Mouse (Mus musculus): Measurements from ENCODE around the gene Gipc3.

Gipc3 gene

GRCm38 (mm10) chr10:81367207-81367495, 24.1 kb upstream of the Gipc3 start:
- DNase-seq (ENCODE audit: low read depth), result no peak

GRCm38 (mm10) chr10:81366477-81367206, 23.6 kb upstream of the Gipc3 start:
- no peak for DNase-seq (ENCODE audit: low read depth)

DNA sequence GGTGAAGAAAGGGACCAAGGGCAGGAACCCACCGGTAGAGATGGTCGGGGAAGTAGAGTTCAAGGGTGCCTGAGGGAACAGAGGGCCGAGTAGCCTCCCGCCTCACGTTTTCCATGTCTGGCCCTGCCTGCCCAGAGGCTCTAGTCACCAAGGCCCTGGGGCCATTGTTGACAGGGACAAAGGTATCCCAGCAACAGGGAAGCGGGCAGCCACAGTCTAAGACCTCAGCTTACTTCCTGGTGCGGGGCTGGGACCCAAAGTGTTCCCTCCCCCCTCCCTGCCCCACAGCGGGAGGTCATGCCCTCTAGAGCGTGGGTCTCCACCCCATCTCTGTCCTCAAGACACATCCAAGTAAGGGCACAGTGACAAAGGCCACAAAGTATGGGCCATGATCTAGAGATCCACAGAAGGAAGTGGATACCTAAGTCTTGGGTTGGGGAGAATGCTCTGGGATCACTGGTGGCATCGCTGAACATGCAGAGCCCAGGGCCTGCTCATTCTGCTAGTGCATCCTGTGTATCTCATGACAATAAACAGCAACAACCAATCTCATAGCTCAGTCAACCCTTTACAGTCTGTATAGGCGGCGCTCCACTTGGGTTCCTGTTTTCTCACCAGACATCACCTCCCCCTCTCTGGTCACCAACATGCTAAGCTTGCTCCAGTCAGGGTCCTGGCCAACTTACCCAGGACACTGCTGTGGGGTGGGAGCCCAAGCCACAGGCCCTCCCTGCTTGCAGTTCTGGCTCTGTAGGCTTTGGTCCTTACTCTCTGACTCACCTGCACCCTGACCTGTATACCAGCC, 22.8 kb upstream of the Gipc3 start, which contains the start of gene 4930404N11Rik:
TSS of gene 4930404N11Rik (minus strand) at position 145 of the 805 bp plus-strand sequence.
- no peak for DNase-seq (ENCODE audit: low read depth)

- no peak for DNase-seq (ENCODE audit: low read depth)
Observed at GRCm38 (mm10) chr10:81365073-81365472, 22.0 kb upstream of the Gipc3 start.

- no peak for DNase-seq (ENCODE audit: low read depth)
Observed at GRCm38 (mm10) chr10:81364666-81365065, 21.6 kb upstream of the Gipc3 start.

DNA sequence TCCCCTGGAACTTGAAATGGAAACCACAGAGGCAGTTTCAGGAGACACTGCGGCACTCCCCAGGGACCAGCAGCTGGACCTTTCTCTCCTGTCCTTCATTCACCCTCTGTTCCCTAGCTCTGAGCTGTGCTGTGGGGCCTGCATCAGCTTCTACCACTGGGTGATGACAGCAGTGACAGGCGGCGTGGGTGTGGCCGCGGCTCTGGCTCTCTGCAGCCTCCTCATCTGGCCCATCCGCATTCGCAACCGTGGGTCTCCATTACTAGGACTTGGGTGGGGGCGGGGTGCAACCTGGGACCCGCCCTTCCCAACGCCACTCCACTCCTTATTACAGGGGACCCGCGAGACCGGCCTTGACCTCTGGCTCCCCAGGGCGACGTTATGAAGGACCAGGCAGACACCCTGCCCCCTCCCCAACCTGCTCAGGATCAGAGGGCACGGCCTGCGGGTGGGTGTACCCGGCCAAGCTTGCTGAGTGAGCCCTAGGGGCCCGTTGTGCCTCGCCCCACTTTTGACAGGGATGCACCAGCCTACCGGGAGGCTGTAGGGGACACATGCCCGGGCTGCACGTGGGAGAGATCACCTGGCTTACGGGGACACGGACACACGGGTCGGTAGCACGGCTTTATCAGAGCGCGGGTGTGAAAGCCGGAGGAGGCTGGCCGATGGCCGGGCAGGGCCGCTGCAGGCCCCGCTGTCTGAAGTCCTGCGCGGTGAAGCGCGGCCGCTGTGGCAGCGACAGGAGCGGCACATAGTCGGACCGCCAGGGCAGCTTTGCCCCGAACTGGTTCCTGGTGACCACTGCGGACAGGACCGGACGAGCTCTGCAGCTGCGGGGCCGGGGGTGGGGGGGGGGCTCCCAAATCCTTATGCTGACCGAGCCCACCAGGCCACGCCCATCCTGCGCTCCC, 20.6 kb upstream of the Gipc3 start:
- DNase-seq (ENCODE audit: low read depth), result no peak

DNA sequence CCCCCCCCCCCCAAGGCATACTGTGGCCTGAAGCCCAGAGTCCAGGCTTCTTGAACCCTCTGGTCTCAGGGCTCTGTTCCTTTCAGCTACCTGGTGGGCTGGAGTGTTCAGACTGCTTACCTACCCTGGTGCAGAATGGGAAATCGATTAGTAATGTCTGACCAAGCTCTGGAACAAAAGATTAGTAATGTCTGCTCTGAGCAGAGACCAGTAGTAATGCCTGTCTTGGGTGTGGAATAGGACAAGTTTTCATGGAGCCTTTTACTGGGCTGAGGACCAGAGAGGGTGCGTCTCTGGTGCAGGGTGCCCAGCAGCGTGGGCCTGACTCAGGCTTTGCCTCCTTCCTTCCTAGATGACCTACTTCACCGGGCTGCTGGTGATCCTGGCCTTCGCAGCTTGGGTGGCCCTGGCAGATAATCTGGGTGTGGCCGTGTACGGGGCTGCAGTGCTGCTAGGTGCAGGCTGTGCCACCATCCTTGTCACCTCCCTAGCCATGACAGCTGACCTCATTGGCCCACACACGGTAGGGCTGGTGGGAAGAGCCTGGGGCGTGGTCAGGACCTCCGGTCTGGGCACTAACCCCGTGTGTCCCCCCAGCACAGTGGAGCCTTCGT, 19.4 kb upstream of the Gipc3 start:
- peak; percentile 66 for DNase-seq (ENCODE audit: low read depth)

DNA sequence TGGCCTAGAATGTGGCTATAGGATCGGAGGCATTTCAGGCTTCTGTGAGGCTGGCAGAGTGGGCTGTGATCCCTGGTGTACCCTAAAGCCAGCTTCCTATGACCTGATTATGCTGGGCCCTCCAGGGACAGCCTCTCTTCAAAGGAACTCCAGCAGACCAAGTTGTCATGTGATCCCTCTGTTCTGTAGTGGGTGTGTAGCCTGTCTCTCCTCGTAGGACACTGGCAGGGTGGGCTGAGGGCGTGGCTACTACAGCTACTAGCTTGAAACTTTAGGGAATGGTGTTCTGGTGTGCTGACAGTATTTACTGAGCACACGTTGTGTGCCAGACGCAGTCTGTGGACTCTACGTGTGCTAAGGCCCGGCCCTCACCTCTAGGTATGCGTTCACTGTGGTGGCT, 17.7 kb upstream of the Gipc3 start:
- DNase-seq (ENCODE audit: low read depth), result no peak

GRCm38 (mm10) chr10:81358841-81359240, 15.8 kb upstream of the Gipc3 start:
- no peak for DNase-seq (ENCODE audit: low read depth)

DNA sequence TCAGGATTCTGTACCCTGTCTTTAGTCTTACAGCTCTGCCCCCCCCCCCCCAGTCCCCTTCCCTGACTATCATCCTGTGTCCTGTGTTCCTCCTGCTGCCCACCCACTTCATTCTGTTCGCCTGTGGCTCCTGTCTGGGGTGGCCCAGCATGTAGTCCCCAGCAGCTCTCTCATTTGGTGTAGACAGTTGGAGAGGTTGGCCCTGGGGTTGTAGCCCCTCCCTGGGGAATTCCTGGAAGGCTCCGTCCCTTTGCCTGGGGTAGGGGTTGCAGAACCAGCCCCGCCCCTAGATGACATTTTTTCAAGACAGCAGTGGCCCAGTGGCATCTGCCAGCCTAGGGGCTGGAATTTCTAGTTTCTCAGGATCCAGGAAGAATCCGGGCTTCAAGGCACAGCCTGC, 15.1 kb upstream of the Gipc3 start:
- DNase-seq (ENCODE audit: low read depth), result no peak

DNA sequence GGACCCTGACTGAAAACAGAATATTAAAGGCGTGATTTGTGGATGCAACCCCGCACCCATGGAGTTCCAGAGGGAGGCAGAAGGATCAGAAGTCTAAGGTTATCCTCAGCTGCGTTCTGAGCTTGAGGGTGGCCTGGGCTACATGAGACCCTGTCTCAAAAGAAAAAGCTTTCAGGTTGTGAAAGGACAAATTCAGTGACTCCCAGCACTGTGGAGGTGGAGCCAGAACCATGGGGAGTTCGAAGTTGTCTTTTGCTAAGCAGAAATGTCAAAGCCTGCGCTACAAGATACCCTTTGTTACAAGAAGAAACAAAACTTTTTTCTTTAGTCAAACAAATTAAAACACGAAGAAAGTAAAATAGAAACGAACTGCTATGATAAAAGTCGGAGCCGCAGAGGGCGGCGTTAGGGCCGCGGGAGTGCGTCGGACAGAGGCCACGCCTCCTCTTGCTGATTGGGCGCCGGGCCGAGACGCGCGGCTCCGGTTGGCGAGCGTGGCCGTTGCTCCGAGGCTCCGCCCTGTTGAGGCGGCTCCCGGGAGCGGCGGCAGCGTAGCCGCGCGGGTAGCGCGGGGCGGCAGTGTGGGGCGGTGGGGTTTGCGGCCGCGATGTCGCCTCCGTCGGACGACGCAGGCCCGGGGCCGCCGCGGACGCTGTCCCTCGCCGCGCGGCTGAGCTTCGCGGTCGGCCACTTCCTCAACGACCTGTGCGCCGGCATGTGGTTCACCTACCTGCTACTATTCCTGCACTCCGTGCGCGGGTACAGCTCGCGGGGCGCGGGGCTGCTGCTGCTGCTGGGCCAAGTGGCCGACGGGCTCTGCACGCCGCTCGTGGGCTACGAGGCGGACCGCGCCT, 14.2 kb upstream of the Gipc3 start, which contains the start of gene Mfsd12:
TSS of gene Mfsd12 (plus strand) at position 501 of the 854 bp plus-strand sequence.
- DNase-seq (ENCODE audit: low read depth), result peak; percentile 86

DNA sequence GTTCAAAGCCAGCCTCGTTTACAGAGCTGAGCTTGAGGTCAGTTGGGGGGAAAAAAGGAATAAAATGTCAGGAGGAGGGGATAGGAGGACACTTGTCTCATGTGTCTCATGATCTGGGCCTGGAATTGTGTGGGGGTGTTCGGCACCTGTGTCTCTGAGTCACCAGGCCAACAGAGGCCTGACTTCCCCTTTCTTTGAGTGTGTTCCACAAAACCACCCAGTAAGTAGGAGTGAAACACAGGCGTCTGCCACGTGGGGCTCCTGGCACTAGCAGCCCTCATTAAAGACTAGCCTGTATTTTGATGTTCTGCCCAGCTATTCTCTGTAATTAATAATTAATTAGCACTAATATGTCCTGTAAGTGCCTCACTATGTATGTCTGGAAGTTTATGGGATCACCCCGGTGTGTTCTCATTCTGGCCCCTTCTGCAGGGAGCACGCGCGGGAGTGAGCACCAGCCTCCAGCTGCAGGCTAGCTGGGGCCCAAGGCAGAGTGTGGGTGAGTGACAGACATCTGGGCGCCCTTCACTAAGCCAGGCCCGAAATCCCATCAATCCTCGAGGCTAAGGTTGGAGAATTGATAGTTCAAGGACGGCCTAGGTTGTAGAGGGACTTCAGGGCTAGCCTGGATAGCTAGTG, 13.4 kb upstream of the Gipc3 start:
- no peak for DNase-seq (ENCODE audit: low read depth)

DNA sequence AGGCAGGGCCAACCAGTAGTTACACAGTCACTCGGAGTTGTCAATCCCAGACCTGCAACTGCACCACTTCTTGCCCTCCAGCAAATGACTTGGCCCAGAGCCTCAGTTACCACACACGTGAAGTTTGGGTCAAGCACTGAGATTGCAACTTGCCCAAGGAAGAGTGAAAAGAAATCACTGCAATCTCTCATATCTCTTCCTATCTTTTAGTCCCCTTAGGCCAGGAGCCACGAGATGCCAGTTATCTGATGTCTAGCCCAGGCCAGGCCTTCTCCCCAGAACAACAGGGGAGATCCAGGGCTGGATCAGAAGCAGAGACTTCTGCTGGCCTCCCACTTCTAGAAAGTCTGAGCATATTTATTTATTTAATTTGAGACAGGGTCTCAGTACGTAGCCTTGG, 12.5 kb upstream of the Gipc3 start:
- DNase-seq (ENCODE audit: low read depth), result no peak

- no peak for DNase-seq (ENCODE audit: low read depth)
Observed at GRCm38 (mm10) chr10:81354738-81355477, 11.8 kb upstream of the Gipc3 start.

DNA sequence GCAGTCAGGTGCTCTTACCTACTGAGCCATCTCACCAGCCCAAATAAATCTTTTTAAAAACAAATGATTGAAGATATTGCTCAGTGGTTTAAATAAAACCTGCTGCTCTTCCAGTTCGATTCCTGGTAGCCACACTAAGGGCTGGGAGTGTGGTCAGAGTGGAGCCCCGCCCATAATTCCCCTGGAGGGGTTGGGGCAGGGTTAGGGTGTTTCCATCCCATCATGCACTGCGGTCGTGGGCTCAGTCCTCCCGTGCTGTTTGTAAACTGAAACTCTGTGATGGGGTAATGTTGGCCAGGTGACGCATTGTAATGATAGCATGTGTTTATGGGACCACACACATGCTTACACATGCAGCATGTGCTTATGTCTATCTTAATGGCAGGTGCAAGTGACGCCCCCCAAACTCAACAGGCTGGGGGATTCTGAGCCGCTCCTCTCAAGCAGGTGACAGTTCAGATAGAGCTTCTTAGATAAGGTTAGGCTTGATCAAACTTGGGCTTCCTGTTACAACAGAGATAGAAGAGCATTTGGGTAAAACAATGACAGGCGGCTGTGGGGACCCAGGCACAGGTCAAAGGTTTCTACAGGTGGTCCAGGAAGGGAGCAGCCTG, 8.7 kb upstream of the Gipc3 start:
- DNase-seq (ENCODE audit: low read depth), result peak; percentile 68

DNA sequence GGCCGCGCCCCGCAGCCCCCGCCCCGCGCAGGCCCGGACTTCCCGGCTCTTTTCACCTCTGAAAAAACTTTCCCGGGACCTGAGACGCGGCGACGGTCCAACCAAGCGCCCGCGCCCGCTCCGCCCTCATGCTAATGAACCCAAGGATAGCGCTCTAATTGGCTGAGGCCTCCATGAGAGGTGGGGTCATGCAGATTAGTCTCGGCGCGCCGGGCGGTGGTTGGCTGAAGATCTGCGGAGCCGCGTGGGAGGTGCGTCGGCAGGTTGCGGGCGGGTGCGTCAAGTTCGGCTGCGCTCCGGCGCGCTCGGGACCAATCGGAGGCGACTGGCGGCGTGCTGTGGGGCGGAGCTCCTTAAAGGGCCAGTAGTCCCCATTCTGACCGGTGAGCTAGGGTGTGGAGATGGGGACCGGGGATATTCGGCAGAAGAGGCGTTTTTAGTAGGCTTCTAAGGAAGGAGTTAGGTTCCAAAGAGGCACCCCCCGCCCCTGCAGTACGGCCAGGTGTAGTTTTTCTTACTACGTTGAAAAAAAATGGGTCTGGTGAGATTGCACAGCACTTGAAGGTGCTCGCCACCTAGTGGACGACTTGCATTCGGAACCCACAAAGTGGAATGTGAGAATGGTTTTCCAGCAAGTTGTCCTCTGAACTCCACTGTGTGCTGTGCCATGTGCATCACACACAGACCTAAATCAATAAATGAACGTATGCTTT, 7.4 kb upstream of the Gipc3 start, which contains the start of gene Hmg20b:
TSS of gene Hmg20b (minus strand) at position 130 of the 713 bp plus-strand sequence.
- DNase-seq (ENCODE audit: low read depth), result peak; percentile 97

DNA sequence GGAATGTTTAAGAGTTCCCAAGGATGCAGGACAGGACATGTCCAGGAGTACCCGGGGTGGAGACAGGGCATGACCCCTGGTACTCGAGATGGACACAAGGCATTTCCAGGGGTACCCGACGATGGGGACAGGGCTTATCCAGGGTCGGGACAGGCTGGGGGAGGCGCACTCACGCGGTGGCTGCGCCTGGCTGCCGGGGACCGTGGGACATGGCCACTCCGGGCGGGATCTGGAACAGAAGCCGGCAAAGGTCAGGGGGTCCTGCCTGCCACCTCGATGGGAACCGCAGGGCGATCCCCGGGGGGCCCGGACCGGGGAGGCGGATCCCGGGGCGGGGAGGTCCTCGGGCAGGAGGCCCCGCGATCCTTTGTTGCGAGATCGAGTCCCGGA, 6.9 kb upstream of the Gipc3 start:
- DNase-seq (ENCODE audit: low read depth), result no peak

DNA sequence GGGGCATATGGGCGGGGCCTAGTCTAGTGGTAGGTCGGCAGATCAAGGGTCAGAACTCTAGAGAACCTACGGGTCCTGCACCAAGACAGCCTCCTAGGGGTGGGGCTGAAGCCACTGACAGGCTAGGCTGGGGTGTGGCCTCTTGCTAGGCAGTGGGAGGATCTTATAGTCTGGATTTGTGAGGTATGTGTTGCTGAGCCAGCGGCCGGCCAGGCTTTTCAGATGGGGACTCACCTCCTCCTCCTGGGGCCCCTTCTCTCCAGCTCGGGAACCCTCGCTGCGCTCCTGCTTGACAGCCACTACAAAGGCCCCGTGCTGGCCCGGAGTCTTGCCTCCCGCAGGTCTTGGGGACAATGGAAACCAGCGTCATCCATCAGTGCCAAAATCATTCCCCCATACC, 6.1 kb upstream of the Gipc3 start:
- DNase-seq (ENCODE audit: low read depth), result peak; percentile 70

Data from c-Kit-positive CD71-positive TER-119-negative erythroid progenitor cells, embryonic 14.5 days (primary cell).